Mouse (Mus musculus) megakaryocyte, embryonic 14.5 days (primary cell): ENCODE data around the gene Rcsd1.

Experiments
- FLI1 ChIP-seq: IDR thresholded peaks from 2 replicates; pipeline ENCODE4 v1.6.1; 2012; ENCODE audit warnings: low read length, inconsistent platforms, mixed read lengths
- GATA1 ChIP-seq: IDR thresholded peaks from 3 replicates; pipeline ENCODE4 v1.6.1; 2012; ENCODE audit warnings: mixed read lengths, low read length, inconsistent platforms, borderline replicate concordance

GRCm38 (mm10) chr1:165662426-165663192 lies 46.9 kb downstream of the Rcsd1 start:
- TF ChIP-seq GATA1 (no peak), FLI1 (no peak)
